Mouse (Mus musculus): ENCODE data around the gene Pttg1ip.

Gene Pttg1ip

GRCm38 (mm10) chr10:77581408-77582284, at the start of gene Pttg1ip:
Gene Pttg1ip, plus strand, starts transcription at chr10:77581720.
- DNase-seq (ENCODE audit: low read depth, low spot score) = peak; percentile 97

DNA sequence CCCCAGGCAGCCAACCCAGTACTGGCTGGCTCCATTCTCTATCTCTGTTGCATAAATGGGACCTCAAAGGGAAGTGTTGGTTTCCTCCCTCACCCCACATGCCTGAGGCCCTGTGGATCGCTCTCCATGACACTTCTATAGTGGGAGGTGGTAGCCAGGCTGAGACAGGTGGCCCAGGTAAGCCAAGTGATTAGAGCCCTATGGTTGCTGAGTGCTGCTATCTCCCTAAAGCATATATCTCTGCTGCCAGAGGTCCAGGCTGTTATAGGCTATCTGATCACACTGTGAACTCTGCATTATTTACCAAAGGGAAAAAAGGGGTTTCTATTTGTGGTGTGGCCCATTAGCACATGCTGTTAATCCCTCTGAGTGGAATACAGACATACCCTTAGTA, 49.5 kb upstream of the Pttg1ip start:
- DNase-seq (ENCODE audit: low read depth, low spot score) = no peak

DNA sequence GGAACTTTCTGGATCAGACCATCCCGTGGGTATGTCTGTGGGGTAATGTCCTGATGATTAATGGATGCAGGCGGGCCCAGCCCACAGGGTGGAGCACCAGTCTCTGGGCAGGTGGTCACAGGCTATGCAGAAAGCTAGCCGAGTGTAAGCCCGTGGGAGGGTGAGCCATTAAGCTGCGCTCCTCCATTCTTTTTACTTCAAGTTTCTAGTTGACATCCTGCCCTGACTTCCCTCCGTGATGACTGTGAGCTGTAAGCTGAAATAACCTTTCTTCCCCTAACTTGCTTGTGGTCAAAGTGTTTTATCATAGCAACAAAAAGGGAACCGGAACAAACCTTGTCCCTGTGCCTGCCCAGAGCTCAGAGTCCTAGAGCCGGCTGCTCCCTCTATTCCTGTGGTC, 44.8 kb upstream of the Pttg1ip start:
- DNase-seq (ENCODE audit: low read depth, low spot score) = no peak

- DNase-seq (ENCODE audit: low read depth, low spot score) = no peak
These were observed 44.0 kb upstream of the Pttg1ip start for GRCm38 (mm10) chr10:77537215-77538209.

GRCm38 (mm10) chr10:77539320-77539945, 42.1 kb upstream of the Pttg1ip start:
- no peak for DNase-seq (ENCODE audit: low read depth, low spot score)

DNA sequence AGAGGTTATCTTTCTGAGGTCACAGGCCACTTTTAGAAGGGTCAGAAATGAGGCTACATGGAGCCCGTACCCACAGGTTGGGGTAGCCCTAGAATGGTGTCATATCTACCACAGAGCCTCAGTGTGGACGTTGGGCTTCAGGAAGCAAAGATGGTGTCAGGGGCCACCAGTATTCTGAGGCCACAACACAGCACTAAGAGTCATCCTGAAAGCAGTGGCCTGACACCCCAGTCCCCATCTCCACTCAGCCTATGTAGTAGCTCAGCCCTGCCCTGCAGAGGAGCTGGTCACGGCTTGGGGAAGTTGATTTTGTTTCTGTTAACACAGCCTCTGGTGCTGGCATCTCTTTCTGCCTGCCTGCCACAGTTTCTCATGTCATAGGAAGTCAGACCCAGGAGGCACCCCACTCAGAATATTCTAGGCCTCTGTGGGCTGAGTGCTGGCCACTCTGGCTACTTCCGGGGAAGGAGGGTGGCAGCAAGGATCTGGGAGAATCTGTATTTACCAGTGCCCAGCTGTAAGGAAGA, 40.9 kb upstream of the Pttg1ip start:
- DNase-seq (ENCODE audit: low read depth, low spot score) = no peak

GRCm38 (mm10) chr10:77541864-77542666, 39.5 kb upstream of the Pttg1ip start:
- DNase-seq (ENCODE audit: low read depth, low spot score) = no peak

DNA sequence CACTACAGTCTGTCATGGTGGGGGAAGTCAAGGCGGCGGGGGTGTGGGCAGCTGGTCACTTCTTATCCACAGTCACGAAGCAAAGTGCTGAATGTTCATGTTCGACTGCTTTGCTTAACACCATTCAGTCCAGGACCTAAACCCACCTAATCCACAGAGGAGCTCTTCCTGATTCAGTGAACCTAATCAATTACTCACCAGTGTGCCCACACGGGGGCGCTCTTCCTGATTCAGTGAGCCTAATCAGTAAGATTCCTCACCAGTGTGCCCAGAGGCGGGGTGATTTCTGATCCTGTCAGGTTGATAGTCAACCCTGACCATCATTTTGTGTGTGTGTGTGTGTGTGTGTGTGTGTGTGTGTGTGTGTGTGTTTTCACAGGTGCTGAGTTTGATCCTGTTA, 38.3 kb upstream of the Pttg1ip start:
- peak; percentile 84 for DNase-seq (ENCODE audit: low read depth, low spot score)

DNA sequence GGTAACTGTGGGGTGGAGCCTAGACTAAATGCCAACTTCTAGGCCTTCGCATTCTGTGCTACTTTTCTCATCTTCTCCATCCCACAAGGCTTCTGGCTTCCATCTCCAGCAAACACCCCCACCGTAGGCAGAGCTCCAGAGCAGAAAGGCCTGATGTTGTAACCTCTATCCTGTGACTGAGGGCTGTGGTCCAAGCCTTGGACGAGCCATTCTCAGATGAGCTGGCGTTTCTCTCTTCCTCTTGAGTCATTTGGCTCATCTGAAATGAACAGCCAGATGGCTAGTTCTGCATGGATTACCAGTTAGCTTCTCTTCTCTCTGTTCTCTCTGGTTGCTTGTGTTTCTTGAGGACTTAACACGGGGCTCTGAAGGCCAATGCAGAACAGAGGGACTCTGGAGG, 36.6 kb upstream of the Pttg1ip start:
- DNase-seq (ENCODE audit: low read depth, low spot score) = no peak

DNA sequence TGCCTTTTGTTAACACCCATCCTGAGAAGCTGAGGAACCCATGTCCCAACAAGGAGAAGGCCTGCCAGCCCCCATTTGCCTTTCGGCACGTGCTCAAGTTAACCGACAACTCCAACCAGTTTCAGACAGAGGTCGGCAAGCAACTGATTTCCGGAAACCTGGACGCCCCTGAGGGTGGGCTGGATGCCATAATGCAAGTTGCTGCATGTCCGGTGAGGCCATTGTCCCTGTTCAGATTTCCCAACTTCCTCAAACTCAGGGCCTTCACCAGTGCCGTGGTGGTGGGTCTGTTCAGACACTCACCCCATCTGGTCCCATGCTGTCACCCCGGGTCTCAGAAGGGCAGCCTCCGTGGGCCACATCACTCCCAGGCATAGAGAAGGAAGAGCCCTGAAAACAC, 32.9 kb upstream of the Pttg1ip start:
- DNase-seq (ENCODE audit: low read depth, low spot score) = no peak

DNA sequence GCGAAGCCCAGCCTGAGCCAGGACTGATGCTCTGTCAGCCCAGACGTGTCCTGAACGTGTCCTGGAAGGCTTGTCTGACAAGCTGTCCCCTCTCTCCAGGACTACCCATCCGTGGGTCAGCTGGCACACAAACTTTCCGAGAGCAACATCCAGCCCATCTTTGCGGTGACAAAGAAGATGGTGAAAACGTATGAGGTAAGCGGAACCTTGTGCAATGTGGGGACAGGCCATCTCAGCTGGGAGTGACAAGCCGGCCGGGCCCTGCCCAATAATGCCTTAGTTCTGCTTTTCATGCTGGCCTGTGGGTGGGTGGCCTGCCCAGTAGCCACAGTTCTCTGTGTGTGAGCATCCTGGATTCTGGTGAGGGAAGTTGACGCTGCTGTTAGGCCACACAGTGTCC, 30.6 kb upstream of the Pttg1ip start:
- no peak for DNase-seq (ENCODE audit: low read depth, low spot score)

DNA sequence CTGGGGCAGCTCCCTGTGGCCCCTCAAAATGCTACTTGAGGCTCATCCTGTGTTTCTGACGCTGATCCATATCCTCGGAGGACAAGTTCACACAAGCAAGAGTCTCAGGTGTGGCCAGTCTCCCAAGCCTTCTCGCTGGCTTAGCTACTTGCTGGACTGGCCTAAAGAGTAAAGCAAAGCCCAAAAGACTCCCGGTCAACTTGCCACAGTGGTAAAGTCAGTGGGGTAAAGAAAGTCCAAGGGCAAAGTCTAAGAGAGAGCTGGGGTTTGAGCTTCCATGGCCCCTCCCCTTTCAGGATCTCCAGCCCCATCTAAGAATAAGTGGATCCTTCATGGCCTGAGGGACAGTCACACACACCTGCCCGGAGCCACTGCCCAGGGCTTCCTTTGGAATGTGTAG, 29.4 kb upstream of the Pttg1ip start:
- no peak for DNase-seq (ENCODE audit: low read depth, low spot score)

GRCm38 (mm10) chr10:77553285-77553684, 28.2 kb upstream of the Pttg1ip start:
- no peak for DNase-seq (ENCODE audit: low read depth, low spot score)

DNA sequence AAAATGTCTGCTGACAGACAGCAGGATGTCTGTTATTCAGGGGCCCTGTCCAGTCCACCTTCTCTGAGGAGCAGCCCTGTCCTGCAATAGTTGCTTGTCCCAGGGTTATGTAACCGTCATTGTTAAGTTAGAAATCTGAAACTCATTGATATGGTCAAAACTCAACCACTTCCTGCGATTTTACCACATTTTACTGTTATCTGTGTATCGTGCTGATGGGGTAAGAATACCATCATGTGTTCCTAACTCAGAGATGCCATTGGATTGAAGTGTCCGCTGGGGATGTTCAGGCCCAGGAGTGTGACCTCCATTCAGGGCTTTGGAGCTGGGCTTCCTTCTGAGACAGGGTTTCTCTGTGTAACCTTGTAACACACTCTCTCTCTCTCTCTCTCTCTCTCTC, 26.6 kb upstream of the Pttg1ip start:
- no peak for DNase-seq (ENCODE audit: low read depth, low spot score)

- no peak for DNase-seq (ENCODE audit: low read depth, low spot score)
These were observed 24.9 kb upstream of the Pttg1ip start for GRCm38 (mm10) chr10:77556631-77557030.

DNA sequence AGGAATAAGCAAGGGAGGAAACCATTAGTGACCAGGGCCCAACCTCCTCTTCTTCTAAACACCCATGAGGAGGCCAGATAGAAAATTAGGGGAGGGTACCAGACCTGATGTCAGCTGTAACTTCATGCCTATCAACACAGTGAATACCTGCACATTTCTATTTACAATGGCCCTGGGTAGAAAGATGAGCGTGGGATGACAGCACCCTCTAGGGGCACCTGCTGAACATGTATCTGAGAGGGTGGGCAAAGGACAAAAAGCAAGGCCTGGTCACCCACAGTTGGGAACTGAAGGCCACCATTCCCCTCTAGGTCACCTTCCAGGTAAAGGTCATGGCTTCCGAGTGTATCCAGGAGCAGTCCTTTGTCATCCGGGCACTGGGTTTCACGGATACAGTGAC, 23.9 kb upstream of the Pttg1ip start:
- no peak for DNase-seq (ENCODE audit: low read depth, low spot score)

GRCm38 (mm10) chr10:77560090-77560489, 21.4 kb upstream of the Pttg1ip start:
- no peak for DNase-seq (ENCODE audit: low read depth, low spot score)

DNA sequence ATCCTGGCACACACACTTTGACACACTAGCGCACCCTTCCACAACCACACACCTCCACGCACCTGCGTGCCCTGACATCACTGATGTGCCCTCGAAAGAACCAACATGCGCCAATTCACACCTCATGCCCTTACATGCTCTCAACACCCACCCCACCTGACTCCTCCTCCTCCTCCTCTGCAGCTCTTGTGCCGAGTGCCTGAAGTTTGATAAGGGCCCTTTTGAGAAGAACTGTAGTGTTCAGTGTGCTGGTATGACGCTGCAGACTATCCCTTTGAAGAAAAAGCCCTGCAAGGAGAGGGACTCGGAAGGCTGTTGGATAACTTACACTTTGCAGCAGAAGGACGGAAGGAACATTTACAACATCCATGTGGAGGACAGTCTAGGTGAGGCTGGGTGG, 20.7 kb upstream of the Pttg1ip start:
- no peak for DNase-seq (ENCODE audit: low read depth, low spot score)

DNA sequence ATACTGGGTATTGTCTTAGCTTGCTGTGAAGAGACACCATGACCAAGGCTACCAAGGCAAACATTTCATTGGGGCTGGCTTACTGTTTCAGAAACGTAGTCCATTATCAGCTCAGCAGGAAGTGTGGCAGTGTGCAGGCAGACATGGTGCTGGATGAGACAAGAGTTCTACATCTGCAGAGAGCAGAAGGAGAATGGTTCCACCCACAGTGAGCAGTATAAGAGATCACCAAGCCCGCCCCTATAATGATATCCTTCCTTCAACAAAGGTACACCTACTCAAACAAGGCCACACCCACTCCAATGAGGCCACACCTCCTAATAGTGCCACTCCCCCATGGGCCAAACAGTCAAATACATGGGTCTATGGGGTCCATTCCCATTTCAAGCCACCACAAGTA, 20.0 kb upstream of the Pttg1ip start:
- no peak for DNase-seq (ENCODE audit: low read depth, low spot score)

- no peak for DNase-seq (ENCODE audit: low read depth, low spot score)
These were observed 16.5 kb upstream of the Pttg1ip start for GRCm38 (mm10) chr10:77565005-77565404.

DNA sequence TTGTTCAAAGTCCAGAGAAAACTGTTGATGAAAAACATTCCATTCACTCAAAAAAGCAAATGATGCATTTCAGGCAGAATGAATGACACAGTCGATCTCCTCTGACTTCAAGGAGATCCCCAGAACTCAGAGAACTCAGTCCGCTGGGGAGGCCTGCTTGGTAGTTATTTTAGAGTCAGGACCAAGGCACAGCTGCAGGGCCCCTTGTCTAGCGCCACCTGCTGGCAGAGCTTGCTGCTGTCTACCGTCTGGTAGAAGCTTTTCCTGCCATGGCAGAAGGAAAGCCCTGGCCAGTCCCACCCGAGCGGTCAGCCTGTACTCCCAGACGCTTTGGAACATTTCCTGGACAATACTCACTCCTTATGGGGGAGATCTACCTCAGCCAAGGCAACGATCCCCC, 14.9 kb upstream of the Pttg1ip start:
- DNase-seq (ENCODE audit: low read depth, low spot score) = peak; percentile 81
